Mouse (Mus musculus) left cerebral cortex, postnatal 25 days (tissue): ENCODE results near the gene 4921524J17Rik. TPM values are rescaled to one million over a fixed set of nuclear protein-coding genes. Genes with fewer than 3 reads are reported as not detected.

Source experiments
- DNase-seq, 2 experiments: peaks; one replicate each; pipeline ENCODE4 v3.0.0; 2022; ENCODE audit warnings: low spot score in 2 of 2, mixed read lengths in 1 of 2
- intact Hi-C: fragments of 180-260 bp; cut with DNase I; formaldehyde crosslinking; loops from one replicate; pipeline ENCODE4 v1.15.1; 2025
- total RNA-seq, 2 experiments: library from RNA; stranded (reverse); gene quantifications; 2 replicates each; pipeline ENCODE4 v1.2.3; 2021

Gene 4921524J17Rik
- total RNA-seq = 10 to 100 TPM; 12.9 to 13.8 TPM

- peak; percentile 98 to 99 for DNase-seq
- intact Hi-C loops = no loop called here
Measured at GRCm38 (mm10) chr8:85432168-85433016, at the start of gene 4921524J17Rik. 4921524J17Rik (minus strand) TSS chr8:85432833.

DNA sequence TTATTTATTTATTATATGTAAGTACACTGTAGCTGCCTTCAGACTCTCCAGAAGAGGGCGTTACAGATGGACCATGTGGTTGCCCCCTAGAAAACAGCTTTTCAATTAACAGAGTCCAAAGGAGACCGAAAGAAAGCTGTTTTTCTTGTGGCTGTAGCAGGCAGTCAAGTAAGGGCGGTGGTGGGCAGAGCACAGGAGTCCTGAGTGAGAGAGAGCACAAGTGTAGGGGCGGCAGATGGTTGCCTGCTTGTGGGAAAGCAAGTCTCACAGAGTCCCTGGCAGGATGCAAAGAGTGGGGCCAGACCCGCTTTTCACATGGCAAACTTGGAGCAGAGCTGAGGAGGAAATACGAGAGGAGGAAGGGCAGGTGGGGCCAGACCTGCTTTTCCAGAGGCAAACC, 49.8 kb upstream of the 4921524J17Rik start:
- intact Hi-C loops = no loop called here
- peak in 1 of 2 experiments; percentile 43 for DNase-seq

DNA sequence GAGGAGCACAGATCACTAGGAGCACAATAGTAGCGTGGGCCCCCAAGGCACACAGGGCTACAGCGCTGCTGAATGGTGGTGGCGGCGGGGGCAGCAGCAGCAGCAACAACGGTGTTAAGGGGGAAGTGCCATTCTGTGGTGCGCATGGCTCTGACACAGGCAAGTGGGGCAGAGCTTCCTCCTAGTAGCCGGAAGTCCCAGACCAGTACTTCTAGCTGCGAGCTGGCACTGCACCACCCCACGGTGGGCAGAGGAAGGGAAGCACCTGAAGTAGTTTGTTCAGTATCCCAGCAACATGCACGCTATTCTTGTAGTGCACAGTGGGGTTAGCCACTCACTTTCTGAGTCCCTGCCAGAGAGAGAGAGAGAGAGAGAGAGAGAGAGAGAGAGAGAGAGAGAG, 49.3 kb upstream of the 4921524J17Rik start:
- DNase-seq = peak; percentile 37 to 58

DNA sequence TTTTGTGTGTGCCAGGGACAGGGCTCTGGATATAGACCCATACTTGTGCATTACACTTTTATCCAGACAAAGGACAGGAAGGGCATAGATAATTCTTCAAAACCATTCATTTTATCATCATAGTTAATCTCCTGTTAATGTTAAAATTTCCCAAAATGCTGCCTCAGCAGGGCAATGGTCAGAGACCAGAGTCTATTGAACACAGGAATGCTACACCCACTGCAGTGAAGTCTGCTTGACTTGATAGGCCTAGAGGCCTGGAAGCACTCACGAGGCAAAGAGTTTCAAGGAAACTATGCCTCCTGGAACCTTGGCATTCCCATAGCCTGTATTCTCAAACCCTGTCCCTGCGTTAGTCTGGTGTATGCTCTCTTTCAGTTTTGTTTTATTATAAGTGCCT, 47.1 kb upstream of the 4921524J17Rik start:
- intact Hi-C loops = no loop called here
- no peak for DNase-seq

More for the DNA sequence above, 49.3 kb upstream of the 4921524J17Rik start:
- intact Hi-C loops = no loop called here

DNA sequence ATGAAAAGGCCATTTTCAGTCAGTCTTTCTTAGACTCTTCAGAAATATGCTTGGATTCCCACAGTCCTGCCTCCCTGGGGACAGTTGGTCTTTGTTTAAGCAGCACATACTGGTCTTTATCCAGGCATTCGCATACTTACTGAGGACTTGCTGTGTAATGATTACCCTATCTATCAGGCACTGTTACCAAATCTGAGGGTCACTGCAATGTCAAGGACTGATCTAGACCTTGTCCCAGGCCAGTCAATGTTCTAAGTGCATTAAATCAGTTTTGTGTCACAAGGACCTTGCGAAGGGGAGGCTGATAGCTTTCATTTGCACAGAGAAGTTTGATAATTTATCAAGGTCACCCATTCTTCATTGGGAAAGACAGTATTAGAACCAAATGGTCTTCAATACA, 45.8 kb upstream of the 4921524J17Rik start:
- no peak for DNase-seq
- intact Hi-C loops = no loop called here

DNA sequence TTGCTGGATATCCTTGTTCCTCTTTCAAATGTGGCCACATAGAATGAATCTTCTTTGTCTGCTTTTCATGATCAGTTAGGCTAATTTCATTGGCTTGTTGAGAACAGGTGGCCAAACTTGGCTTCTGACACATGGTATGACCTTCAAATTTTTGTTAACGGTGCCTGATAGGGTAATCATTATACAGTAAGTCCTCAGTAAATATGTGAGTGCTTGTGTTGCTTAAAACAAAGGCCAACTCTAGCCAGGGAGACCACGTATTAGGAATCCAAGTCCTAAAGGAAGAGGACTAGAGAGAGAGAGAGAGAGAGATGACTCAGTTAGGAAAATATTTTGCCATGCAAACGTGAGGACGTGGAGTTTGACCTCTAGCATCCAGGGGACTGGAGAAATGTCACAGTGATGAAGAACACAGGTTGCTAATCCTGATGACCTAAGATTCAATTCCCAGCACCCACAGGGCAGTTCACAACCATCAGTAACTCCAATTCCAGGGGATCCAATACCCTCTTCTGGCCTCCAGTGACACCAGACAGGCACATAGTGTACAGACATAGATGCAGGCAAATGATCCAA, 44.4 kb upstream of the 4921524J17Rik start:
- no peak for DNase-seq
- intact Hi-C loops = no loop called here

DNA sequence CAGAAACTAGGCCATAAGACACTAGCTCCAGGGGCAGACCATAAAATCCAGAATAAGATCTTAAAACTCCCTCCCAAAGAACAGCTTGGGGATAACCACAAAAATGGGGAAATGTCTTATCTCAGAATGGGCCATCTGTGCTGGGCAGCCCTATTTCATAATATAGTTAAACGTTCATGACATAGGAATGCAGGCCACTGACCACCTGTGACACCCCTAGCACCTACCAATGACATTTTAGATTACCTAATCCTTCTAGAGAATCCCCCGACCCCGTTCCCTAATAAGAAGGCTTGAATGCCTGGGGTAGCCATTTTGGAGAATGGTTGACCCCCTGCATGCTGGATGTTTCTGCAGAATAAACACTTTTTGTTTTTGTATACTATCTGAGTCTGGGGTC, 42.3 kb upstream of the 4921524J17Rik start:
- intact Hi-C loops = no loop called here
- no peak for DNase-seq

DNA sequence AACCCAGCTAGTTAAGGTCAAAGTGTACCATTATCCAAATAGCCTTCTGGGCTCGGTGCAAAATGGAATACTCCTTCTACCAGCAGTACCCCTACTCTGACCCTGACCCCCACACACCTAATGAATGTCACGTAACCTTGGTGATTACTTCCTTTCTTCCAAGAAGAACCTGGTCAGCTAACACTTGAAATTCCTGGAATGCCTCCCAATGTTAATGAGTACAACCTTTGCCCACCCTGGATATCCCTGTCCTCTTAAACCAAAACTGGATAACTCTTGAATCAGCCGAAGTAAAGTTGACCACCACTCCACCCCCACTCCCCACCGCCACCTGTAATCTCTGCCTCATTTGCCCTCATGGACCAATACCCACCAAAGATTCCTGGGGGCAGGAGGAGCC, 40.6 kb upstream of the 4921524J17Rik start:
- intact Hi-C loops = no loop called here
- DNase-seq = no peak

DNA sequence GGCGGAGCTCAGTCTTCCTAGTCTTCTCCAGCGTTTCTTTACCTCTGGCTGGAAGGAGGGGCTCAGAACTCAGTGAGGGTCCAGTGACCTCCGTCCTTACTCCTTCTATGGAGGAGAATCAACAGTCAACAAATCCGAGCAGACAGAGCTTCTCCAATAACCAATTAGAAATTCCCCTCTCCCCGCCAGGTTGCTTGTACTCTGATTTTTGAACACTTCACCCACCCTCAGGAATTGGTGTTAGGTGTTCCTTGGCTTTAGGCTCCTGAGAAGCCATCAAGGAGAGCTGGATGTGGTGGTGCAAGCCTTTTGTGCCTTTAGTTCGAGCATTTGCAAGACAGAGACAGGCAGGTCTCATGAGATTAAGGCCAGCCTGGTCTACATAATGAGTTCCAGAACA, 40.2 kb upstream of the 4921524J17Rik start:
- intact Hi-C loops = no loop called here
- no peak for DNase-seq

DNA sequence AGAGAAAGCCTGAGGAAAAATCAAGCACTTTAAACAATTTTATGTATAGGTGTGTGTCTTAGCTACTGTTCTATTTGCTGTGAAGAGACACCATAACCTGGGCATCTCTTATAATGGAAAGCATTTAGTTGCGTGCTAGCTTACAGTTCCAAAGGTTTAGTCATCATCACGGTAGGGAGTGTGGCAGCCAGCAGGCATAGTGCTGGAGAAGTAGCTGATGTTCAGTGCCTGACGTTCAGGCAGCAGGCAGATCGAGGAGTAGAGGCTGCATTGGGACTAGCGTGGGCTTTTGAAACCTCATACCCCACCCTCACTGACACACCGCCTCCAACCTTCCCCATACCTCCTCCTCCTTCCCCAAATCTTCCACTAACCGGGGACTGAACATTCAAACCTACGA, 38.1 kb upstream of the 4921524J17Rik start:
- no peak for DNase-seq
- intact Hi-C loops = no loop called here

DNA sequence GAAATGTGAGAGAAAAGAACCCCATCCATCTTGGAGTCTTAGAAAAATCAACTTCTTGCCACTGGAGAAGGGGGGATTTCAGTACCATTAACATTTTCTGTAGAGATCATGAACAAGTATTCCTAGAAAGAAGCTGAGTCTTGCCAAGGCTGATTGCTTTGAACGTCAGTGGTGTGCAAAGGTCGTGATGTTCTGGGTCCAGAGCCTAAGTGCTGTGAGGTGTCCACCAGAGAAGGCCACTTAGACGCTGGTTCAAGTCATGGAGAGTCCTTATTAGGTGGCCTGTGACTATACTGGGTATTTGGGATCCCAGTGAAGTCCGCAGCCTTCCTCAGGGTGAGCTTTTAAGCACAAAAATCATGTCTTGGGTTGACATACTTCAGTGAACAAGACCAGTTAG, 33.4 kb upstream of the 4921524J17Rik start:
- no peak for DNase-seq
- intact Hi-C loops = no loop called here

DNA sequence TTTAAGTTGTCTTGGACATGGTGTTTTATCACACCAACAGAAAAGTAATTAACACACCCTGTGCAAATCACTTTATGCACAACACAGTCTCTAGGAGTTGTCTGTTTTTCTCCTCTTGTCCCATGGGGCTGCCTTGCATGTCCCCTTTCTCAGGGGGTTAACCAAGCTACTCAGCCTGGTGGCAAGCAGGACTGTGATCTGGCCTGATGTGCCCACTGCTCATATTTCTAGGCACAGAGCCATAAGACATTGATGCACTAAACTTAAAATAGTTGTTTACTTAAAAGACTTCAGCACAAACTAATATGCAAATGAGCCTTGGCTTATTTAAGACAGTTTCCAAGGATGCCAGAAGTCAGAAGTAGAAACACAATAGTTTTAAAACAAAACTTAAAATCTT, 31.7 kb upstream of the 4921524J17Rik start:
- intact Hi-C loops = no loop called here
- no peak for DNase-seq

DNA sequence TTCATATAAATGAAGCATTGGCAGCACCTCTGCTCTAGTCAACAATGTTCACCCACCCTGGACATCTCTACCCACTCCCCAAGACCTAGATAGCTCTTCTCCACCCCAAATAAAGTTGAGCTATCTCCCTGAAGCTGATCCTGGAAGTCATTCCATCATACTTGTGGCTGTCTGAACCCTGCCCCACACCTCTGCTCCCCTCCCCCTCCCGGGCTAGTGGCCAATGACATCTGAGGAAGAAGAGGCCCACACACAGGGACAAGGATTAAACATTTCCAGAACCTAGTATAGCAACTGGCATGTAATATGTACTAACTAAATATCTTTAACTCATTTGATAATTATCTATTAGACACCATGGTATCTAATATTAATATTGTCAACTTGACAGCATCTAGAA, 29.8 kb upstream of the 4921524J17Rik start:
- DNase-seq = no peak

DNA sequence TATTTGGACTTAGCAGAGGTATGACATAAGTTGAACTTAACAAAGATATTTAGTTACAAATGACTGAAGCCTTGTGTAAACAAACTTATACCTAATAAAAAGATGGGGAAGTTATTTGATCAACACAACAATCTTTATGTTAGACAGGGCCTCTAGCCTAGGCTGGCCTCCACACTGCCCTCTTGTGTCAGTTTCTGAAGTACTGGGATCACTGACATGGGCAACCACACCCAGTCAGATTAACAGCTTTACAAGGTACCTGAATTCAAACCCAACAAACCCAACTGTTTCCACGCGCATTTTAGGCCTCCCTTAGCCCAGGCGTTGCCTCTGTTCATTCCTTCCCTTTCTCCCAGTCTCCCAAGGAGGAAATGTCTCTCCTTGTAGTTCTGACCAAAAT, 28.7 kb upstream of the 4921524J17Rik start:
- no peak for DNase-seq
- intact Hi-C loops = no loop called here

More for the DNA sequence above, 29.8 kb upstream of the 4921524J17Rik start:
- intact Hi-C loops = no loop called here

GRCm38 (mm10) chr8:85460804-85461203, 28.2 kb upstream of the 4921524J17Rik start:
- intact Hi-C loops = no loop called here

DNA sequence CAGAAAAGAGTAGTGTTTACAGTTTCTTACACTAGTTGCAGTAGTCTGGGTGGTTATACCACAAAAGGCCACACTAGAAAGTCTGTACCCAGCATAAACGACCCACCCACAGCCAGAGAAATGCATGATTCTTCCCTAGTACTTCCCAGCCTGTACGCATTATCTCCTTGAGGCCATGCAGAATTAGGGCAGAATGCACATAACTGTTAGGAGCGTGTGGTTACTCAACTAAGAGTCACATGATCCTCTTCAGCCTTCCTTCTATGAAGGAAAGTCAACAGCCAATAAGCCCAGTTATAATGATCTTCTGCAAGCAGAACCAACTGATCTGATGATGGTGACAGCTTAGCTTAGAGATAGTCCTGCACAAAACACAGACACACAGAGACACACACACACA, 26.9 kb upstream of the 4921524J17Rik start:
- intact Hi-C loops = loop anchor here (5.0 kb wide), 1 partner anchor 1128 kb away; no protein-coding TSS in a partner anchor
- no peak for DNase-seq

More at GRCm38 (mm10) chr8:85460804-85461203, 28.2 kb upstream of the 4921524J17Rik start:
- DNase-seq = no peak

- intact Hi-C loops = loop anchor here (1.0 to 5.0 kb wide), 3 partner anchors 70 to 1131 kb away; no protein-coding TSS in a partner anchor
- DNase-seq = peak; percentile 44 to 76
Measured at GRCm38 (mm10) chr8:85456536-85456935, 23.9 kb upstream of the 4921524J17Rik start.

- no peak for DNase-seq
- intact Hi-C loops = loop anchor here (5.0 kb wide), 1 partner anchor 1133 kb away; no protein-coding TSS in a partner anchor
Measured at GRCm38 (mm10) chr8:85454750-85455149, 22.1 kb upstream of the 4921524J17Rik start.

GRCm38 (mm10) chr8:85453256-85453655, 20.6 kb upstream of the 4921524J17Rik start:
- intact Hi-C loops = no loop called here

DNA sequence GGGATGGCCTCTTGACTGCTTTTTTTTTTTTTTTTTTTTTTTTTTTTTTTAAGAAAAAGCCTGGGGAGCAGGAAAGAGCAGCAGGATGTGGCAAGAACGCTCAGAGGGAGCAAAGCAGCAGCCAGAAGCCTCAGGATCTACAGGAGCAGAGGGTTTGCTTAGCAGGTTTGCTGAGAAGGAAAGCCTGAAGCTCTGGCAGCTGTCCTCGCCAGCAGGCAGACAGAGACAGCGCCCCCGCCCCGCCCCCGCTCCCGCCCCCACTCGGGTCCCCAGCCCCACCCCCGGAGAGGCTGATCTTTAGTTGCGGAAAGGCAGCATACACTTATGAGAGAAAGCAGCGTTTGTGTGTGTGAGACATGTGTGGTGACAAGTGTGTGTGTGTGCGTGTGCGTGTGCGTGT, 19.7 kb upstream of the 4921524J17Rik start:
- no peak for DNase-seq
- intact Hi-C loops = no loop called here

More at GRCm38 (mm10) chr8:85453256-85453655, 20.6 kb upstream of the 4921524J17Rik start:
- DNase-seq = no peak

DNA sequence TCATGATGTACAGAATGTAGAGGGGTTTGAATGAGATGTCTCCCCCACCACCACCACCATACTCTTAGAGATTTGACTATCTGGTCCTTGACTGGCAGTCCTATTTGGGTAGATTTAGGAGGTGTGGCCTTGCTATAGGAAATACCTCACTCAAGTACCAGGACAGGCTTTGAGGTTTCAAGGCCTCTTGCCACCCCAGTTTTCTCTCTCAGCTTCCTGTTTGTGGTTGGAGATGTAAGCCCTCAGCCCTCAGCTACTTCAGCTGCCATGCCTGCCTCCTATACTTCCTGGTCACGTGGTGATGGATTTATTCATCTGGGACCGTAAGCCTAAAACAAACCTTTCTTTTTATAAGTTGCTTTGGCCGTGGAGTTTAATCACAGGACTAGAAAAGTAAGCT, 17.7 kb upstream of the 4921524J17Rik start:
- DNase-seq = no peak
- intact Hi-C loops = no loop called here
